Mouse (Mus musculus): ENCODE measurements around the gene Cldn9. TPM values are rescaled to one million over a fixed set of nuclear protein-coding genes. Genes with fewer than 3 reads are reported as not detected.

Gene Cldn9
- total RNA-seq, 2 experiments from 2014 or later: 0.32 TPM; not detected in 1

- intact Hi-C loops (cut with DNase I): no loop called here
- DNase-seq: no peak
These were observed 1.7 kb downstream of the Cldn9 start for GRCm38 (mm10) chr17:23682092-23682491.

- intact Hi-C loops (cut with DNase I): no loop called here
- DNase-seq: no peak
These were observed 2.7 kb downstream of the Cldn9 start for GRCm38 (mm10) chr17:23681086-23681485.

GRCm38 (mm10) chr17:23680336-23680735 is 3.5 kb downstream of the Cldn9 start:
- intact Hi-C loops (cut with DNase I): no loop called here
- no peak for DNase-seq

- intact Hi-C loops (cut with DNase I): no loop called here
- no peak for DNase-seq
These were observed 4.5 kb downstream of the Cldn9 start, which contains the start of gene Cldn6 for GRCm38 (mm10) chr17:23679127-23679835. Cldn6 (plus strand) TSS chr17:23679249.

GRCm38 (mm10) chr17:23677236-23677679 is 6.6 kb downstream of the Cldn9 start, which contains the start of gene Tnfrsf12a:
Tnfrsf12a (minus strand) TSS chr17:23677468.
- intact Hi-C loops (cut with DNase I): no loop called here
- DNase-seq: peak; percentile 75

- intact Hi-C loops (cut with DNase I): no loop called here
- peak; percentile 45 for DNase-seq
These were observed 7.3 kb downstream of the Cldn9 start for GRCm38 (mm10) chr17:23676473-23677031.

GRCm38 (mm10) chr17:23675564-23676281 is 8.1 kb downstream of the Cldn9 start:
- intact Hi-C loops (cut with DNase I): no loop called here
- no peak for DNase-seq

- intact Hi-C loops (cut with DNase I): no loop called here
- no peak for DNase-seq
These were observed 8.7 kb downstream of the Cldn9 start for GRCm38 (mm10) chr17:23675127-23675526.

GRCm38 (mm10) chr17:23674271-23674952 is 9.4 kb downstream of the Cldn9 start:
- intact Hi-C loops (cut with DNase I): no loop called here
- no peak for DNase-seq

GRCm38 (mm10) chr17:23673424-23674073 is 10.3 kb downstream of the Cldn9 start, which contains the start of the genes Hcfc1r1 and Thoc6:
Hcfc1r1 (plus strand) TSS chr17:23673596.
Thoc6 (minus strand) TSS chr17:23673882.
- intact Hi-C loops (cut with DNase I): no loop called here
- peak; percentile 93 for DNase-seq

- DNase-seq: no peak
- intact Hi-C loops (cut with DNase I): no loop called here
These were observed 11.1 kb downstream of the Cldn9 start for GRCm38 (mm10) chr17:23672761-23673160.

- intact Hi-C loops (cut with DNase I): no loop called here
- no peak for DNase-seq
These were observed 12.3 kb downstream of the Cldn9 start for GRCm38 (mm10) chr17:23671519-23671918.

- intact Hi-C loops (cut with DNase I): no loop called here
- no peak for DNase-seq
These were observed 13.2 kb downstream of the Cldn9 start for GRCm38 (mm10) chr17:23670516-23671074.

GRCm38 (mm10) chr17:23665511-23665910 is 18.3 kb downstream of the Cldn9 start:
- intact Hi-C loops (cut with DNase I): no loop called here

GRCm38 (mm10) chr17:23664556-23665021 is 19.2 kb downstream of the Cldn9 start:
- DNase-seq: no peak
- intact Hi-C loops (cut with DNase I): no loop called here

More at GRCm38 (mm10) chr17:23665511-23665910, 18.3 kb downstream of the Cldn9 start:
- DNase-seq: no peak

GRCm38 (mm10) chr17:23661526-23661925 is 22.3 kb downstream of the Cldn9 start:
- intact Hi-C loops (cut with DNase I): no loop called here
- DNase-seq: no peak

GRCm38 (mm10) chr17:23660876-23661200 is 23.0 kb downstream of the Cldn9 start:
- no peak for DNase-seq
- intact Hi-C loops (cut with DNase I): no loop called here

- DNase-seq: no peak
- intact Hi-C loops (cut with DNase I): no loop called here
These were observed 23.5 kb downstream of the Cldn9 start, which contains the start of gene Bicdl2 for GRCm38 (mm10) chr17:23660117-23660875. Bicdl2 (plus strand) TSS chr17:23660506.

GRCm38 (mm10) chr17:23658450-23658849 is 25.4 kb downstream of the Cldn9 start:
- intact Hi-C loops (cut with DNase I): no loop called here
- DNase-seq: no peak
